Mouse (Mus musculus): ENCODE measurements around the gene 4930402F06Rik.

The 4930402F06Rik gene

GRCm38 (mm10) chr2:35342605-35343004 is 54.4 kb downstream of the 4930402F06Rik start:
- CTCF ChIA-PET = no interaction called here

- CTCF ChIA-PET = interaction anchor here (0.6 kb wide), 1 partner anchor 11 kb away, joined by 10 read pairs; no protein-coding TSS in a partner anchor
Observed at GRCm38 (mm10) chr2:35338707-35339106, 58.3 kb downstream of the 4930402F06Rik start.

GRCm38 (mm10) chr2:35338036-35338435 is 58.9 kb downstream of the 4930402F06Rik start:
- CTCF ChIA-PET = interaction anchor here (0.6 kb wide), 1 partner anchor 12 kb away, joined by 10 read pairs; no protein-coding TSS in a partner anchor

- CTCF ChIA-PET = interaction anchor here (0.7 kb wide), 1 partner anchor 176 kb away, joined by 3 read pairs; no protein-coding TSS in a partner anchor
Observed at GRCm38 (mm10) chr2:35337419-35337818, 59.6 kb downstream of the 4930402F06Rik start.

- CTCF ChIA-PET = interaction anchor here (0.6 to 0.8 kb wide), 3 partner anchors 11 to 177 kb away, joined by 3 to 5 read pairs (median 3); no protein-coding TSS in a partner anchor
Observed at GRCm38 (mm10) chr2:35336388-35337280, 60.3 kb downstream of the 4930402F06Rik start, which contains the start of gene Stom. TSS of gene Stom (minus strand) at chr2:35336976.

GRCm38 (mm10) chr2:35335620-35336019 is 61.4 kb downstream of the 4930402F06Rik start:
- CTCF ChIA-PET = interaction anchor here (0.8 kb wide), 1 partner anchor 16 kb away, joined by 3 read pairs; no protein-coding TSS in a partner anchor

GRCm38 (mm10) chr2:35333670-35334069 is 63.3 kb downstream of the 4930402F06Rik start:
- CTCF ChIA-PET = no interaction called here

GRCm38 (mm10) chr2:35331205-35331604 is 65.8 kb downstream of the 4930402F06Rik start:
- CTCF ChIA-PET = interaction anchor here (0.7 kb wide), 1 partner anchor 826 kb away, joined by 6 read pairs; no protein-coding TSS in a partner anchor

GRCm38 (mm10) chr2:35329061-35329460 is 67.9 kb downstream of the 4930402F06Rik start:
- CTCF ChIA-PET = no interaction called here

- CTCF ChIA-PET = no interaction called here
Observed at GRCm38 (mm10) chr2:35328064-35328792, 68.7 kb downstream of the 4930402F06Rik start.

- CTCF ChIA-PET = no interaction called here
Observed at GRCm38 (mm10) chr2:35327583-35327982, 69.4 kb downstream of the 4930402F06Rik start.

GRCm38 (mm10) chr2:35326931-35327330 is 70.0 kb downstream of the 4930402F06Rik start:
- CTCF ChIA-PET = no interaction called here

GRCm38 (mm10) chr2:35325930-35326329 is 71.0 kb downstream of the 4930402F06Rik start:
- CTCF ChIA-PET = interaction anchor here (0.7 kb wide), 1 partner anchor 11 kb away, joined by 5 read pairs; no protein-coding TSS in a partner anchor

Measured in spleen, embryonic (tissue).